Mouse (Mus musculus): ENCODE results near the gene Qrich1. TPM values are rescaled to one million over a fixed set of nuclear protein-coding genes. Genes with fewer than 3 reads are reported as not detected.

The Qrich1 gene
- 145 and 152 TPM in 2 replicates for total RNA-seq (2012; rRNA removed)

DNA sequence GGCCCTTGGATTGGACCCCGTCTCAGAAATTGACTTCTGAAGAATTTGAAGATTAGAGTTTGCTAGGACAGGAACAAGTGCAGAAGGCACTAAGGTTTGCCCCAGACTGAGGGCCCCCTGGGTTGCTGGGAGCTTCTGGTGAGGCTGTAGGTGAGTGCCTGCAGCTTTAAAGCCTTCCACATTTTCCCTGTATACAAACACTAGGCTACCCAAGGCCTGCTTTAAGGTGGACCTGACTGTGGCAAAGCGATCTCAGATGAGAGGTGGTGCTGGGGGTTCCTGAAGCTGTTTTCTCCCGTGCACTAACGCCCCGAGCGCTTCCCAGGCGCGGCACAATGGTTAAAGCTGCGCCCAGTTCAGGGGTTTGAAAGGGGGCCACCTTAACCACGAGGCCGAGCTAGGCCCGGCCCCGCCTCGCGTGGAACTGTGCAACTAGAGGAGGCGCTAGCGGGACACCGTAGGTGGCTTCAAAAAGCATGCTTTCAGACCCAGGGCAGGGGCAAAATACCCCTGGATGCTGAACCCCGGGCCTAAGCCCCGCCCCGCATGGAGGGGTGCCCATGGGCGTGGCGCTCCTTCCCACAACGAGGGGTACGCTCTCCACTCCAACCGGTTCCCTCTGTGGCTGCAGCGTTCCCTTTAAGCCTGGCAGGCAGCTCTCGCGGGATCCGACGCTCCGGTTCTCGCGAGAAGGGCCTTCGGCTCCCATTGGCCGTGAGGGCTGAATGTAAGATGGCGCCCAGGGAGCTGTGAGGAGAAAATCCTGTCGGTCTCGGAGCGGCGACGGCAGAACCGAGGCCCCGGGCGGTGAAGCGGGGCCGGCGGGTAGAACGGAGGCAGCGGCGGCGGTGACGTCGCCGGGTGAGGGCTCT, at the start of gene Qrich1:
TSS of gene Qrich1 (plus strand) at position 427 of the 872 bp plus-strand sequence.
- no peaks in the 10 kb centered on the region for H3K9me3 ChIP-seq (ENCODE audit: control insufficient read depth, insufficient read depth, low read depth, low read length)
- H3K4me1 ChIP-seq (ENCODE audit: control insufficient read depth in 2 of 2, insufficient read depth in 2 of 2, low read length in 2 of 2, poor library complexity in 1 of 2) = peaks cover 0 to 5% of the 10 kb centered on the region in 2 experiments; a peak in 2 of 4 replicates
- H3K9ac ChIP-seq (ENCODE audit: insufficient read depth, low read depth, low read length, poor library complexity, severe bottlenecking) = peak within 1 kb of the TSS; percentile 99
- peak; percentile 96 for DNase-seq (ENCODE audit: low read depth, low spot score)
- peak within 1 kb of the TSS; percentile 92 to 97 for H3K4me3 ChIP-seq (ENCODE audit: insufficient read depth in 1 of 2, low read depth in 1 of 2, low read length in 2 of 2, poor library complexity in 1 of 2, severe bottlenecking in 1 of 2)
- peaks cover 25% of the 10 kb centered on the region for H3K36me3 ChIP-seq (ENCODE audit: control insufficient read depth, insufficient read depth, low read length, poor library complexity, severe bottlenecking)
- H3K27ac ChIP-seq (ENCODE audit: insufficient read depth, low read depth, low read length, poor library complexity, severe bottlenecking) = peak within 1 kb of the TSS; percentile 99
- in situ Hi-C loops (cut with MboI; ENCODE audit: low sequenced_read_pairs in 2 of 2, unreplicated experiment in 2 of 2) = no loop called here
- no peak for TF ChIP-seq ZNF384 (IDR thresholded peaks at IDR 0.05; ENCODE audit: low read depth, low read length)
- TF ChIP-seq CHD2 (IDR thresholded peaks at IDR 0.05; ENCODE audit: low read depth, low read length) = peak; percentile 100

DNA sequence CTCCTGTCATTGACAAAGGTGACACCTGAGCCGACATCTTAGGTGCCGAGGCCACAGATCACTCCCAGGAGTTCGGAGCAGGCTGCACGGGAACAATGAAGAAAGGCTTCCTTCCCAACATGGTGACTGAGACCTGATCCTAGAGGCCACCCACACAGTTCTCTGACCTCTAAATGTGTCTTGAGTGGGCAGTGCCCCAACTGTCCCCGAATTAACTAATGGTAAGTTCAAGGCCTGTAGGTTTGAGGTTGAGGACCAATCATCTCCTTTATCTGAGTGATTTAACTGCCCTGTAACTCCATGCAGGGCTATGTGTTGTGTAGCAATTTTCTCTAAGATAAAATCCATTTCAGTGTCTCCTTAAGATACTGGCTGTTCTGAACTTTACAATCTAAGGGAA, 47.2 kb upstream of the Qrich1 start:
- H3K9me3 ChIP-seq (ENCODE audit: control insufficient read depth, insufficient read depth, low read depth, low read length) = no peaks in the 10 kb centered on the region
- no peaks in the 10 kb centered on the region for H3K4me1 ChIP-seq (ENCODE audit: control insufficient read depth in 2 of 2, insufficient read depth in 2 of 2, low read length in 2 of 2, poor library complexity in 1 of 2)
- H3K27ac ChIP-seq (ENCODE audit: insufficient read depth, low read depth, low read length, poor library complexity, severe bottlenecking) = no peak overlapping the region
- no peak overlapping the region for H3K4me3 ChIP-seq (ENCODE audit: insufficient read depth in 1 of 2, low read depth in 1 of 2, low read length in 2 of 2, poor library complexity in 1 of 2, severe bottlenecking in 1 of 2)
- no peak for DNase-seq (ENCODE audit: low read depth, low spot score)
- peaks cover 4% of the 10 kb centered on the region; the same call in 1 of the 2 replicates for H3K36me3 ChIP-seq (ENCODE audit: control insufficient read depth, insufficient read depth, low read length, poor library complexity, severe bottlenecking)
- no peak overlapping the region for H3K9ac ChIP-seq (ENCODE audit: insufficient read depth, low read depth, low read length, poor library complexity, severe bottlenecking)
- in situ Hi-C loops (cut with MboI; ENCODE audit: low sequenced_read_pairs in 2 of 2, unreplicated experiment in 2 of 2) = no loop called here
- TF ChIP-seq ZC3H11A (IDR thresholded peaks at IDR 0.05; ENCODE audit: borderline replicate concordance, low read depth, low read length) (no peak), CHD2 (IDR thresholded peaks at IDR 0.05; ENCODE audit: low read depth, low read length) (no peak), MAFK (IDR thresholded peaks at IDR 0.05; ENCODE audit: insufficient read depth, low read depth, low read length) (no peak), ZNF384 (IDR thresholded peaks at IDR 0.05; ENCODE audit: low read depth, low read length) (no peak), HCFC1 (IDR thresholded peaks at IDR 0.05; ENCODE audit: borderline replicate concordance, insufficient read depth, low read length) (no peak)

DNA sequence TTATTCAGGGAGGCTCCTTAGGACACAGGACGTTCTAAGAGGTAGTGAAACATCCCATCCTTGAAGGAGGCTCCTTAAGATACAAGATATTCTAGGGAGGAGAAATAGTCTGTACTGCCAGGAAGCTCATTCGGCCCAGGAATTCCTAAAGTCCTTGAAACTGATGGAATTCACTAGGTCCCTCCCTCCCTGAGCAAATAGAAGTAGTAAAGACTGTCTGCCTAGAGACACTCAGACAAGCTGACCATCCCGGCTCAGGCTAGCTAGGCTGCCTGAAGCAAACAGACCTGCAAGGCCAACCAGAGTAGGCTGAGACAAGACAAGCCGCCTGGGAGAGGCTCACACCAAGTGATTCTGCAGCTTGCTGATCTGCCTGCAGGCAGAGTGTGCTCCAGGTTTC, 46.8 kb upstream of the Qrich1 start:
- Histone ChIP-seq H3K4me3 (ENCODE audit: insufficient read depth in 1 of 2, low read depth in 1 of 2, low read length in 2 of 2, poor library complexity in 1 of 2, severe bottlenecking in 1 of 2) (no peak overlapping the region), H3K9me3 (ENCODE audit: control insufficient read depth, insufficient read depth, low read depth, low read length) (no peaks in the 10 kb centered on the region), H3K9ac (ENCODE audit: insufficient read depth, low read depth, low read length, poor library complexity, severe bottlenecking) (no peak overlapping the region), H3K27ac (ENCODE audit: insufficient read depth, low read depth, low read length, poor library complexity, severe bottlenecking) (no peak overlapping the region), H3K36me3 (ENCODE audit: control insufficient read depth, insufficient read depth, low read length, poor library complexity, severe bottlenecking) (peaks cover 4% of the 10 kb centered on the region; the same call in 1 of the 2 replicates), H3K4me1 (ENCODE audit: control insufficient read depth in 2 of 2, insufficient read depth in 2 of 2, low read length in 2 of 2, poor library complexity in 1 of 2) (no peaks in the 10 kb centered on the region)
- TF ChIP-seq CHD2 (IDR thresholded peaks at IDR 0.05; ENCODE audit: low read depth, low read length) = no peak
- TF ChIP-seq ZNF384 (IDR thresholded peaks at IDR 0.05; ENCODE audit: low read depth, low read length) = no peak
- no peak for TF ChIP-seq ZC3H11A (IDR thresholded peaks at IDR 0.05; ENCODE audit: borderline replicate concordance, low read depth, low read length)
- TF ChIP-seq MAFK (IDR thresholded peaks at IDR 0.05; ENCODE audit: insufficient read depth, low read depth, low read length) = no peak
- TF ChIP-seq HCFC1 (IDR thresholded peaks at IDR 0.05; ENCODE audit: borderline replicate concordance, insufficient read depth, low read length) = no peak
- in situ Hi-C loops (cut with MboI; ENCODE audit: low sequenced_read_pairs in 2 of 2, unreplicated experiment in 2 of 2) = no loop called here
- no peak for DNase-seq (ENCODE audit: low read depth, low spot score)

DNA sequence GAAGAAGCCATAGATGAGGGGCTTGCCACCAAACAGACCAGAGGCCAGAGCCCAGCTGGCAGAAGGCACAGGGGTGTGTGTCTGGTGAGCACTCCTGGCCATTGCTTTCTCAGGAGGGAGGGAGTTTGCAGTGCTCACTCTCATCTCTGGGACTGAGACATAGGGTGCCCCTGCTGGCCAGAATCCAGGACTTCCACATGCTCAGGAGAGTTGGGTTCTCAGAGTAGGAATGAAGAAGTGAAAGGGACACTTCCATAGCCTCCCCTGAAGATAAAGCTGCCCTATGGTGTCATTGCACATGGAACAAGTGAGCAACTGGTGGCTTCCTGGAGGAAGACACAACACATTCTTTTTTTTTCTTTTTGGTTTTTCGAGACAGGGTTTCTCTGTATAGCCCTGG, 42.1 kb upstream of the Qrich1 start:
- TF ChIP-seq ZNF384 (IDR thresholded peaks at IDR 0.05; ENCODE audit: low read depth, low read length) (no peak), ZC3H11A (IDR thresholded peaks at IDR 0.05; ENCODE audit: borderline replicate concordance, low read depth, low read length) (no peak), HCFC1 (IDR thresholded peaks at IDR 0.05; ENCODE audit: borderline replicate concordance, insufficient read depth, low read length) (no peak), MAFK (IDR thresholded peaks at IDR 0.05; ENCODE audit: insufficient read depth, low read depth, low read length) (no peak), CHD2 (IDR thresholded peaks at IDR 0.05; ENCODE audit: low read depth, low read length) (no peak)
- peaks cover 1 to 3% of the 10 kb centered on the region in 2 experiments; a peak in 1 of 4 replicates for H3K4me1 ChIP-seq (ENCODE audit: control insufficient read depth in 2 of 2, insufficient read depth in 2 of 2, low read length in 2 of 2, poor library complexity in 1 of 2)
- no peaks in the 10 kb centered on the region for H3K36me3 ChIP-seq (ENCODE audit: control insufficient read depth, insufficient read depth, low read length, poor library complexity, severe bottlenecking)
- no peak for DNase-seq (ENCODE audit: low read depth, low spot score)
- no peak overlapping the region for H3K4me3 ChIP-seq (ENCODE audit: insufficient read depth in 1 of 2, low read depth in 1 of 2, low read length in 2 of 2, poor library complexity in 1 of 2, severe bottlenecking in 1 of 2)
- no peaks in the 10 kb centered on the region for H3K9me3 ChIP-seq (ENCODE audit: control insufficient read depth, insufficient read depth, low read depth, low read length)
- no peak overlapping the region for H3K9ac ChIP-seq (ENCODE audit: insufficient read depth, low read depth, low read length, poor library complexity, severe bottlenecking)
- in situ Hi-C loops (cut with MboI; ENCODE audit: low sequenced_read_pairs in 2 of 2, unreplicated experiment in 2 of 2) = no loop called here
- H3K27ac ChIP-seq (ENCODE audit: insufficient read depth, low read depth, low read length, poor library complexity, severe bottlenecking) = no peak overlapping the region
